Mouse (Mus musculus): Measurements from ENCODE around the gene Psma5.
A peak's percentile ranks its signal among the peaks of the same experiment; 100 is the strongest.

Psma5 gene

DNA sequence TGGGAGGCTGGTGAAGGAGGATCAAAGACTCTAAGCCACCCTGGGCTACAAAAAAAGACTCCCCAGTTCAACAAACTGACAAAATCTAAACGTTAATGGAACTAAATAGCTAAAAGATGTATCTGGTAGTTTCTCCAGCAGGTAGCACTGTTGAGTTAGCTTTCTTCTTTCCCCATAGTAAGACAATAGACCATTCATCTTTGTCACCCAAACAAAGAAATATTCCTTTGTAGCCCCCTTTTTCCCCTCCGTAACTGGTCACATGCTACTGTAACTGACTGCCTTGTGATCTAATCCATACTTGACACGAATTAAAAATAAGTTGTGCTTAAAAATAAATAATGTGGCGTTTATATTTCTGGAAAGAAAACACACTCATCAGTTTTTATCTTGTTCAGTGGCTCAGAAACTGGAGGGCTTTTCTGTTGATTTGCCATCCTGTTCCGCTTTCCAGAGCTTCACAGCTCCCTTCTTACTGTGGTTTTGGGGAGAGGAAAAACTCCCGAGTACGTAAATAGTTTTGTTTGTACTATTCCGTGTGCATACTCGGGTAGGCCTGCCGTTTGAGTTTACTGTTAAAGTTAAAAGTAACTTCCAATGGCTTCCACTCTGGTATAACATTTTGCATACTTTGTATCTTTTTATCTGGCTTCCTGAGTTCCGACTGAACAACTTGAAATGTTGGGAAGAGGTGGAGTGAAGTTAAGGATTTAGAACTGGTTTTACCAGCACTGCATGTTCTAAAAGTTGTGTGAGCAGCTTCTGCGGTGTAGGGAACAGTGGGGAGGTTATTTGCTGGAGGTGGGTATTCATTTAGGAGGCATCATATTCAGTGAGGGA is 25.9 kb downstream of the Psma5 start:
- DNase-seq = no peak

DNA sequence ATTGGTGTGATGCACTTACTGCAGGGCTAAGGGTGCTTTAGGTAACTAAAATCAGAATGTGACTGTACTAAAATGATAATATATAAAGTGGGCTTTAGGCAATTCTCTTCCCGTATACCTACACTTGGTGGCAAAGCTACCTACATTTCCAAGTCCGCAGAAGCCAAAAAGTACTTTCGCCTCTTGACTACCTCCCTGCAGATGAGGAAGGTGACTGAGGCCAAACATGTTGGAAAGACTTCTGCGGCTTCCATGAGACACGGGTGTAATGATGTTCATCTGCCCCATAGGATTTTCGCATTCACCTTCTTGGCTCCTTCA is 26.5 kb downstream of the Psma5 start:
- no peak for DNase-seq

DNA sequence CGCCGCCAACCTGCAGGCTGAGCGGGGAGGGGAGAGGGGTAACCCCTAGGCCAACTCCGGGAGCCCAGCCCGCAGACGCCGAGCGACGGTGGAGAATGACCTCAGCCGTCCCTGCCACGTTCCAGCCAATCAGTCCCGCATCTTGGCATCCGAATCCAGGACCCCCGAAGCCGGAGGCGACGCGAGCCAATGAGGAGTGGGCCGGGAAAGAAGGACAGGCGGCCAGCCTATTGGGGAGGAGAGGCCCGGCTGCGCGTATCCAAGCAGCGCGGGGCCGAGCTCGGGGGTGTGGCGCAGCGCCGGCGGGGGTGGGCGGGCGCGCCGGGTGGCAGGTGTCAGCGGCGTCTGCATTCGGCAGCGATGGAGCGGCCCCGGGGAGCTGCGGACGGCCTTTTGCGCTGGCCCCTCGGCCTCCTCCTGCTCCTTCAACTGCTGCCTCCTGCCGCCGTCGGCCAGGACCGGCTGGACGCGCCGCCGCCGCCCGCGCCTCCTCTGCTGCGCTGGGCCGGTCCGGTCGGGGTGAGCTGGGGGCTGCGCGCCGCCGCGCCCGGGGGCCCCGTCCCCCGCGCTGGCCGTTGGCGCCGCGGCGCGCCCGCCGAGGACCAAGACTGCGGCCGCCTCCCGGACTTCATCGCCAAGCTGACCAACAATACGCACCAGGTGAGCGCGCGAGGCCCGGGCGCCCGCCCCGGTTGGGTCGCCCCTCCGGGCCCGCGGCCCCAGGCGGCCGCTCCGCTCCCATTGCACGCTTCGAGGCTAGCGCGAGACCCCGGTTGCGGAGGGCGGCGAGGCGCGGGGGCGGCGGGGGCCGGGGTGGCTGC is 27.3 kb downstream of the Psma5 start, which contains the start of gene Sort1:
TSS of gene Sort1 (plus strand) at position 302 of the 821 bp plus-strand sequence.
- DNase-seq = peak; percentile 21 to 39

DNA sequence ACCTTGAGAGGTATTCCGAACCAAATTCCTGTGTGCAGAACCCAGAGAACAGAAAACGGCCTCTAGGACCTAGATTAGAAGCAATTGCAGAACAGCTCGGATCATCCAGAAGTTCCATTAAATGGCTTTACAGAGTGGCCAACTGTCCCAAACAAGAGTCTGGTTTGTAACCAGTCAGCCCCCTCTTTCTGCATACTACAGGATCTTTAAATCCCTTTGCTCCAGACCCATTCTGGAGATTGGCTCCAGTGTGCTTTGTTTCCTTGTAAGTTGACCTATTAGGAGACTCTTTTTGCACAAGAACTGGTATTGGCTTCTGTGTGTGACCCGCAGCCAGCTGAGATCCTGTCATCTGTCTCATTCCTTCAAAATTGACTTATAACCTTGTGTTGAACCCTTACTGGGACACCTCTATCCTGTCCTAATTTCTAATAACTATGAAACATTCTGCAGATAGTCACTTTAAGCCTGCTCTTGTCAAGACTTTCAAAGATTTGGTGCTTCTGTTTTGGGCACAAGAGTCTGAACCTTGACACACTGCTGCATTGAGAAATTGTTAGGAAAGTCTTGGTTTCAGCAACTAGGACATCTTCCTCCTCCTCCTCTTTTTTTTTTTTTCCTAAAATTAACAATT is 28.5 kb downstream of the Psma5 start:
- no peak for DNase-seq

DNA sequence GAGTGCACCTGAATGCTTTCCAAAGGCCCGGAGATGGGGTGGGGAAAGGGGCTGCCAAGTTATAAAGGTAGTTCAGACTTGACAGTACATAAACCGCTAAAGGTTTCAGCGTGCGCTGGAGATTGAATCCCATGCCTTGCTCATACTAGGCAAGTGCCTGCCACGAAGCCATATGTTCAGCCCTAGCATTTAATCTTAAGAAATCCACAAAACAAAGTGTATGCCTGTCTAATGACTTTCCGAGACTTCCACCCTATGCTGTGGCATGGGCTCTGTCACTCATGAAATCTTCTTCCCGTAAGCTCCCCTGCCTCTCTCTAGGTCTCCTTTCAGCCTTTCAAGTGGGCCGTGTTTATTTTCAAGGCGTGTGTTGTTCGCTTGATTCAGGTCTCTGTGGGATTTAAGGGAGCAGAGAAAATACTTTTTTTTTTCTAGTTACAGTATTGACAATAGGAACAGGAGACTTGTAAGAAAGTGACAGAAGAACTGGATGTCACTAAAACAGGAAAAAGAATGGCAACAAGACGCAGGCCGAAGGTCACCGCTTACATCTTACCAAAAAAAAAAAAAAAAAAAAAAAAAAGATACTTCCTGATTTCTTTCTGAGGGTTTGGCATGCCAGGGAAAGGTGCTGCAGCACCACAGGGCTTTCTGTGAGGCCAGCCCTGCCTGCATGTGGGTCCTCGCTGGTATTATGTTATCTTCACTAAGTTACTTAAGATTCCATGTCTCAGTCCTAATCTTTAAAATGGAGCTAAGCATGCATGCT is 30.1 kb downstream of the Psma5 start:
- DNase-seq = no peak

DNA sequence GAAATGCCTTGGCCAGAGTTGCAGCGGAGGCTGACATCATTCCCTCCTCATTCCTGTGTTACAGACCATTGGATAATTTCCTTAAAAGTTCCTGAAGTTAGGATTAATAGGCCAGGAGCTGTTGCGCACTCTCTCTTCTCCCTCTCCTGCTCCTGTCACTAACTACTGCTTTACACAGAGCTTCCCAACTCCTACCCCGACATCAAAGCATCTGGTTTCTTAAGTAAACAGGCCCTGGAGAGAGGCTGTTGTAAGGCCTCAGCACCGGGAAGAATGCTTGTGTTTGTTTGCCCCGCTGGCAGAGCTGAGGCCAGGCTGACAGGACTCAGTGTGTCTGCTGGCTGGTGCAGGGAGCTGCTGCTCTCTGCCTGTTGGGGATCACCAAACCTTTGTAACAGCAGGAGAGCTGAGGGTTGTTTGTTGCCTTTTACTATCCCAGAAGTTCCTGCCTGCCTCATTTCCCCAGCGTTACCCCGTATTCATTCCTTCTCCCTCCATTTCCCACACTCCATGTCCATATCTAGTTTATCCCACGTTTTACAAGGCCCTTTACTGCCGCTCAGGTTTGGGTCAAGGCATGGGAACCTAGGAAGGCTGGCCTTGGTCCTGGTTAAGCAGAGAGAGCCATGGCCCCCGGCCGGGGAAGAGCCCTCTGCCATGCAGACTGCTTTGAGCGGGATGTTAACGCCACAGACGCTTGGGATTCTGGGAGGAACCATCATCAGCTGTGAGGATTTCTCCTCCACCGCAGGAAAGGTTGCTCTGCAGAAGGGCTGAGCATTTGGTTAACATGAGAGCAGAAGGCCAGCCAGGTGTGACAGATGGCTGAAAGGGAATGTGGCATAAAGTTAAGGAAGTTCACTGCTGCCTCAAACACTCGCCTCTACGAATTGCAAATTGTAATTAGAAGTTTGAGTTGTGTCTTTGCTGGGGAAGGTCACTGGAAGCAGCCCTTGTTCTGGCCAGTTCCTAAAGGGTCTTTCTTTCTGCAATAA is 31.4 kb downstream of the Psma5 start:
- no peak for DNase-seq

DNA sequence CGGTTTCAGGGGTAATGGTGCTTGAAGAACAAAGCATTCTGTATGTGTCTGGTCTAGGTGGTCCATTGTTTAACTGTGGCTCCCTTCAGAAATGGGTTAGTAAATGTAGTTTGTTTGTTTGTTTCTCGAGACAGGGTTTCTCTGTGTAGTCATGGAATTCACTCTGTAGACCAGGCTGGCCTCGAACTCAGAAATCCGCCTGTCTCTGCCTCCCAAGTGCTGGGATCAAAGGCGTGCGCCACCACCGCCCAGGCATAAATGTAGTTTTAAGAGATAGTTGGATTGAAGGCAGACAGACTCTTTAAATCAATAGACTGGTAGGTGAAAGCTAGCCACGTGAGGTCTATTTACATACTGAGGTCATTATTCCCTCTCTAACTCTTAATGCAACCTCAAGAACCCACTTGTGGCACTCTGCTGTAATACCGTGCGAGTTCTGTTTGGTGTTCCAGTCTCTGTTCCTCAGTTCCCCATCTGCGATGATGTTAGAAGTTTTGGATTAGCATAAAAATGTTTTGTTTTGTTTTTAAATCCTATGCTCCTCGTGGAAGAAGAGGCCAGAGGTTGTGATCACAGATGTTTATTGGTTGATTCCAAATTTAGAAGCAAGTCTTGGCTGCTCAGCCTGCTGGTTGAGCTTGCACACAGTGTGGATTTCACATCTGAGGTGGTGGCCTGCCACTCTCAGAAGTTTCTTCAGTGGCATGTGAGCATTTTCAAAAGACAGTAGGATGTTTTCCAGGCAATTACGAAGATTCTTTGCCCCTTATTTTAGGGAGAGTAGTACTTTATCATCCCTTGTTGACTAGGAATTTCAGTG is 32.8 kb downstream of the Psma5 start:
- no peak for DNase-seq

DNA sequence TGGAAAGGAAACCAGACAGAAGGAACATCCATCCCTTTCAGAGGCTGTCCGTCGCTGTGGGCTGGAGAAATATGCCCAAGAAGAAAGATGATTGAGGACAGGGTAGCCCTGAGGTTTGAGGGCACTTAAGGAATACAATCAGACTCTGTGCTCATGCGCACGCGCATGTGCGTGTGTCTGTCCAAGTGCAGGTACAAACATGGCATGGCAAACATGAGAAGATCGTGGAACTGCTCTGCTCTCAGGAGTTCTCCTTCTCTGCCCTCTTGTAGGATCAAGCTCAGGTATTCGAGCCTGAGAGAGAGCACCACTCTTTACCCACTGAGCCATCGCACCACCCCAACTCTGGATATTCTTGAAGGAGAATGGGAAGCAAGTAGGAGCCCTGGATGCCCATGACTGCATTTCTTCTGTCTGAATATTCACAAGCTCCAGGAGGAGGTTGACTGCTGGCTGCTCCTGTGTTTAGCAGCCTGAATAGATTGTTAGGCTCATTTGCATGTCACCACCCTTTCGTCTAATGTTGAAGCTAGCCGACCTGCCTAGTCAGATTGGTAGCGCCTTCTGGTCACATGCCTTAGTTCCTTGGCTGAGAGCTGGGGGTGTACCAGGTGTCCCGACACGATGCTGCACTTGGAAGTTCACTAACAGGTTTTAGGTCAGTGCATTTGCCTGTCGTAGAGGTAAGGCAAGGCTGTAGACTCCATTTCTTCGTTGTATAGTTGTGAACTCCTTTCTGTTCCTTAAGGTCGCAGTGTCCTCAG is 34.5 kb downstream of the Psma5 start:
- DNase-seq = no peak

DNA sequence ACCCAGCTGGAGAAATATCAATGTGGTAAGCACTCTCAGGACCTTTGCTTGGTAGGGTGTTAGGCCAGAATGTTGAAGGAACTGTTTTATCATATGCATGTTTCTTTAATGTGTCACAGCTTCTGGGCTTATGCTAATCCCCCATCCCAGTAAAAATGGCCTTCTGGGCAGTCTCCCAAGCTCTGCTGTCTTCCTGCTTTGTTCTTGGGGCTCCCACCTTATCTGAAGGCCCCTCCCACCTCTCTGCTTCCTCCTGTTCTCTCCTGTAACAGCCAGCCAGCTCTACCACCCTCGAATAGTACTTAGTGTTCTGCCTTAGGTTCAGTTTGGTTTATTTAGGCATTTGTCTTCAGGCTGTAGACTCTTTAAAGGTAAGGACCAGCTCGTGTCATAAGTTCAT is 37.7 kb downstream of the Psma5 start:
- DNase-seq = no peak

DNA sequence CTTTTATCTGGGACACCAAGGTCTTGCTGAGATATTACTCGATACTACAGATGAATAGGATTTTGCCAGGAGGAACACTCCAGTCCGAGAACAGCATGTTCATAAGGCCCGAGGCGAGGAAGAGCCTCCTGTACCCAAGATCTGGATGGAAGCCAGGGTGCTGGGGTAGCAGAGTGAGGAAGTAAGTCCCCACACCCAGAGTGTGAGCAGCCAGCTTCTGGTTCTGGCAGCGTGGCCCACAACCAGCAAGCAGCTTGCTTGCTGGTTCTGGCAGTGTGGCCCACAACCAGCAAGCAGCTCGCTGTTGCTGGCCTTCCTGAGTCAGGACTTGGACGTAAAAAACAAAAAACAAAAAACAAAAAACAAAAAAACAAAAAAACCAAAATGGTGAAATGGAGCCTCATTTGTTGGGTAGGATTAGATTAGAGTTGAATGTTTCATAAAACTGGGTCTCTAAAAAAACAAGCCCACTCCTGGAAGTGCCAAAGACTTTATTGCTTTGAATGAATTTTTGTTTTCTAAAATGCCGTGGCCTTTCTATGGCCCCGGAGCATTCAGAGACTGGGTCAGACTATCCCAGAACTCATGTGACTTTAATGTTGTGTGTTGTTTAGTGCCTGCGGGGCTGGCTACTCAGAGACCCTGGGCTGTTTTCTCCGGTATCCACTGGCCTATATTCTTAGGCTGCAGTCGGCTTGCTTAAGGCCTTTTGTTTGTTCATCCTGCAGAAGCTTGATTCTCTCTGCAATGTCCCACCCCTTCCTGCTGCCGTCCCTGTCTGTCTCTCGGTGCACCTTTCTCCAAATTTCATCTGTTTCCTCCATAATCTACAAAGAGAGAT is 38.9 kb downstream of the Psma5 start:
- DNase-seq = no peak

DNA sequence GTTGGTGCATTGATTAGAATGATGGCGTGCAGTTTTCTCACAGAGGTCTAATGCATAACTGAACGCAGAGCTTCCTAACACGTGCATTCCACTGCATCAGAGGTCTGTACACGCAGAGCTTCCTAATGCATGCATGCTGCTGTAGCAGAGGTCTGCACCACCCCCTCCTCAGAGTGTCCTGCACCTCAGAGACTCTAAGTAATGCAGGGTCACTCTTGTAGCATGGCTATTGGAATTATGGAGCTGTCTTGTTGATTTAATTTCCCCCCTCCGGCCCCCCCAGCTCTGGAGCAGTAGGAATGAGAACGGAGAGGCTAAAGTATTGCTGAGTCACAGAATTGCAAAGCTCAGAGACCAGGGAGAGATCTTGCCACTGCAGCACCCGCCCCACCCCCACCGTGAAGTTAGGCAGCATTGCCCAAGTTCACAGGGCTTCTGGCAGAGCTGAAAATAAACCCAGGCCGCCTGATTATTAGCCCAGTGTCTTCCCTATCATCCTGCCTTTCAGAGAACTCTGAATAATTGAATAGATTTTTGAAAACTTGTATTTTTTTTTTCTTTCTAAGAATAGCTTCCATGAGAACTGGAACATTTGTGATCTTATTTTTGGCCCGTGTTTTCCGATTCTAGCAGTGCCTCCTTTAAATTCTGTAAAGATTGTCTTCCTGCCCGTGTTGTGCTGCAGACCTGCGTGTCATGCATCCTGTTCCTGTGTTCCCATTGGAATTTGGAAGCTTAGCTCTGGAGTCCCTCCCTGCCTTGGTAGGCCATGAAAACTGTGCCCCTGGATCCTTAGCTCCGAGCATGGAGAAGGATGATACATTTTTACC is 39.7 kb downstream of the Psma5 start:
- DNase-seq = no peak

DNA sequence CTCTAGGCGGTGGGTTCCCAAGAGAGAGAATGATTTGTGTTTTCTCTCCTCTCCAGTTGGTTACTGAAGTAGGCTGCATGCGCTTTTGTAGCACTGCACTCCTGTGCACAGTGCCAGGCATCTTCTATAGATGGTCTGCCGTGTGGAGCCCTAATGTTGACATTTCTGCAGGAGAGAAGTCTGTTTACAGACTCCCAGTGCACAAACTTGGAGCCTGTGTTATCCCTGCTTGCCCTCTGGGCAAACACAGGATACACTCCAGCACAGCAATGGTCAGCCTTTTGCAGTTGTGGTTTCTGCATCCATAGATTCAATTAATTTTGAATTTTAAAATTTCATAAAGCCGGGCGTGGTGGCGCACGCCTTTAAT is 40.3 kb downstream of the Psma5 start:
- DNase-seq = no peak

DNA sequence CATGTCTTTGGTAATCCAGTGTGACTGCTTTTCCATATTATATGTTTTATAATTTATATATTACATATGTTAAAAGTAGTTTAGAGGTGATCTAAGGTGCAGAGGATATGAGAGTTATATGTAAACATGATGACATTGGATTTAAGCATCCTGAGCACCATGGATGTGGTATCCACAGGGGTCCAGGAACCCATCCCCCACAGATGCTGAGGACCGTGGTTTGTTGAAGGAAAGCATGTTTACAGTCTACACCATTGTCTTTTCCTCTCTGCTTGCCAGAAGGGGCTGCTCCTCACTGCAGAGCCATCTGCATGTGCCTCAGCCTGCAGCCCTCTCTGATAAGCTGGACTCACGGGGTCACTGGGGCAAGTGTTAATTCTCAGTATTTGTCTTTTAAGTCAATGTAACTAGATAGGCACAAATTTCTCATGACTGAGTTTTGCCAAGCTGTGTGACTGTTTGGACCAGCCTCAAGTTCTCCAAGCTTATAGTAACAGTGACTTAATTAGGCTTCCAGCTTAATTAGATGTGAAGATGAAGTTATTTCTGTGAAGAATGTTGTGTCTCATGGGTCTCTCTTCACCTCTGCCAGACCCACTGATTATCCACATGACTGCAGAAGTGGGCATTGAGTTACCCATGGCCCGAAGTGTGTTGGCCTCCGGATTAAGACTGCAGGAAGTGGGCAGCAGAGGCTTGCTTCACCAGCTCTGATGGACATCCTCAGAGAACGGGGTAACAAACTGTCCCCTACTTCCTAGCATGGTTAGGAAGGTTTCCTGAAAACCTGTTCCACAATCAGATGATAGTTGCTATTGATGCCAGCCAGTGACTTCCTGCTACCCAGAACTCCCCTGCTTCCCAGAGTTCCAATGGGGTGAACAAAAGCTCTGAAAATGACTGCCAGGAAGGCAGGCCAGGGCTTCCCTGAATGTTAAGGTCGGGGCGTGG is 41.2 kb downstream of the Psma5 start:
- DNase-seq = no peak

DNA sequence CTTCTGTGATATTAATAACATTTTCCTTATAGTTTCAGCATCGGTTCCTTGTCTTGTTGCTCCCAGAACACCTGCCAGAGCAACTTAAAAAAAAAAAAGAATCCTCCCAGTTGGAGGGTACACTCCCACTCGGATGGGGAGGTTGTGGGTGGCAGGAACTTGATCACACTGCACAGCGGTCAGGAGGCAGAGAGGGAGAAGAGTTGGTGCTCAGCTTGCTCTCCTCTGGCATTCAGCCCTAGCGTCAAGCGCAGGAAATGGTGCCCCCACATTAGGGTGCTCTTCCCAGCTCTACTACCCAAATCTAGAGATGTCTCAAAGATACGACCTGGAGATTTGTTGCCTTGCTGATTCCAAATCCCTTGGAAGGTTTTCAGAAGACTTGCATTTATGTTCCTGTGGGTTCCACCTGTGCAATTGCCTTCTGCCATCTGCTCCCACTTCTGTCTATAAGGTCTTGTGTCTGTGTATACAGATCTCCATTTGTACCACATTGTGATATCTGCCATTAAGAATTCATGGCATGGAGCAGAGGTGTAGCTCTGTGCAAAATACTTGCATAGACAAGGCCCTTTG is 43.8 kb downstream of the Psma5 start:
- no peak for DNase-seq

DNA sequence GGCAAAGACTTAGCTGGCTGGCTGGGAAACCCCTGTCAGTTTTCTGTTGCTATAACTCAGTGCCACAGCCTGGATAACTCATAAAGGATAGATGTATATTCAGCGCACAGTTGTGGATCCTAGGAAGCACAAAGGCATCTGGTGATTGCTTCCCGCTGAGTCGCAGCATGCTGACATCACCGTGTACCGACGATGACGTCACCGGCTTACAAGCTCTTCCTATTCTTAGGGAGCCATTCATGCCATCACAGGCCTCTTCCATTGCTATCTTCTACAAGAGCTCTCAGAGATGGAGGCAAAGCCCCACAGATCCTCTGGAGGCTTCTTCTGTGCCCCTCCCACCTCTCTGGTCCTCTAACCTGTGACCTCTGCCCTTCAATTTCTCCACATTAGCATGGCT is 47.0 kb downstream of the Psma5 start:
- DNase-seq = no peak

DNA sequence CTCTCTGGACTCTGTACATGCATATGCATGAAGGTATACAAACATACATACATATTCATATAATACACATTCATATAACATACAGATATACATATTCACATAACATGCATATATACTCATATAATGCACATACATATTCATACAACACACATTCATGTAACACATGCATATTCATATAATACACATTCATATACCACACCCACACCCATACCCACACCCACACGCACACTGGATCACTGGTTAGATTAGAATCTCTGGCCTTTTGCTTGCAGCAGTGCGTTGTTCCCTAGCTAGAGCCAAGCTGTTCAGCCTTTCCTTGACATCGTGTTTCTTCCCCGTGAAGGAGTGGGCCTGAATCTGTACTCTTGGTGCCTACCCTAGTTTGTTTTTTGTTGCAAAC is 48.0 kb downstream of the Psma5 start:
- no peak for DNase-seq

DNA sequence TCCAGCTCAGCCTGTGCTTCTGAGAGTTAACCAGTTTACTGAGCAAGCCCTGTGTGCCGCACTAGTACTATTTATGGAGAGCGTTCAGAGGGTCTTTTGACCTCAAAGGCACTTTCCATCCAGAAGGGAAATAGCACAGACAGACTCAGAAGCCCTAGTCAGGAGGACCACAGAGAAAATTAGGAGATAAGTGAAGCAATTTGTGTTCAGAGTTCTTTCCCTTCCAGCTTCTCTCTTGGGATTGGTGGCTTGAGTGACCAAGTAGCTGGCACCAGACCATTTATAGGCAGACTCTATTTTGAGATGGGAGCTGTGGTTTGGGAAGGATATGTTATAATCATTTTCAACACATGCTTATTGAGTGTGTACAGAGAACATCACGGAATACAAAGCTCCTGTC is 49.7 kb downstream of the Psma5 start:
- no peak for DNase-seq
